Mouse (Mus musculus): ENCODE results near the gene Wfdc2.

DNA sequence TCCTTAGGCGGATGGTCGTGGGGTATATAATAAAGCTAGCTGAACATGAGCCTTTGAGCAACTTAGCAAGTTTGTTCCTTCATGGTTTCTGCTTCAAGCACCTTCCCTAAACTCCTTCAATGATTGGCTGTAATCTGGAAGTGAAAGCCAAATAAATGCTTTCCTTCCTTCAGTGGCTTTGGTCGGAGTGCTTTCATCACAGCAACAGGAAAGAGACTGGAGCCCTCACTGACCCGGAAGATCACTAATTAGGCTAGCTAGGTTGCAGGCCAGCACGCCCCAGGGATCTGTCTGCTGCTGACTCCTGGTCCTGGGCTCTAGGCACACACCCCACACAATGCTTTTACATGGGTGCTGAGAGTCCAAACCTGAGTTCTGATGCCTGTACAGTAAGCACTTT is 33.7 kb upstream of the Wfdc2 start:
- no peak for TF ChIP-seq MAZ (IDR thresholded peaks at IDR 0.05; ENCODE audit: low read depth, low read length)
- no peak for TF ChIP-seq POLR2AphosphoS2 (IDR thresholded peaks at IDR 0.05; ENCODE audit: low read depth, low read length)
- no peak for TF ChIP-seq USF2 (conservative IDR thresholded peaks at IDR 0.05; ENCODE audit: low read depth, low read length)
- no peak for TF ChIP-seq KAT2A (IDR thresholded peaks at IDR 0.05; ENCODE audit: insufficient replicate concordance, low read length)
- TF ChIP-seq CTCF (conservative IDR thresholded peaks at IDR 0.05 in 1 of 2, IDR thresholded peaks at IDR 0.05 in 1 of 2; ENCODE audit: low read depth in 2 of 2, low read length in 2 of 2): no peak
- TF ChIP-seq MYC (IDR thresholded peaks at IDR 0.05; ENCODE audit: low read depth, low read length): no peak
- TF ChIP-seq ZC3H11A (IDR thresholded peaks at IDR 0.05; ENCODE audit: low read depth, low read length): no peak
- TF ChIP-seq POLR2A (IDR thresholded peaks at IDR 0.05; ENCODE audit: low read depth, low read length): no peak
- no peak for TF ChIP-seq ZNF384 (IDR thresholded peaks at IDR 0.05; ENCODE audit: low read depth, low read length)
- TF ChIP-seq HCFC1 (IDR thresholded peaks at IDR 0.05; ENCODE audit: low read depth, low read length): no peak
- TF ChIP-seq ZKSCAN1 (IDR thresholded peaks at IDR 0.05; ENCODE audit: borderline replicate concordance, low read depth, low read length): no peak
- no peak for TF ChIP-seq ETS1 (conservative IDR thresholded peaks at IDR 0.05; ENCODE audit: low read depth, low read length)

All from CH12.LX (cell line).